Mouse (Mus musculus) embryo, embryonic 10.5 days (tissue): ENCODE measurements around the gene Dlk1.
"Not testable (repeated sequence)": the region's sequence is repeated elsewhere in the genome, so short reads cannot be mapped to it uniquely, and the experiment has no call there.

ENCODE experiments used
- DNase-seq: peaks from one replicate; pipeline ENCODE4 v3.0.0-alpha.2; 2015; ENCODE audit warnings: low spot score

Dlk1 gene

DNA sequence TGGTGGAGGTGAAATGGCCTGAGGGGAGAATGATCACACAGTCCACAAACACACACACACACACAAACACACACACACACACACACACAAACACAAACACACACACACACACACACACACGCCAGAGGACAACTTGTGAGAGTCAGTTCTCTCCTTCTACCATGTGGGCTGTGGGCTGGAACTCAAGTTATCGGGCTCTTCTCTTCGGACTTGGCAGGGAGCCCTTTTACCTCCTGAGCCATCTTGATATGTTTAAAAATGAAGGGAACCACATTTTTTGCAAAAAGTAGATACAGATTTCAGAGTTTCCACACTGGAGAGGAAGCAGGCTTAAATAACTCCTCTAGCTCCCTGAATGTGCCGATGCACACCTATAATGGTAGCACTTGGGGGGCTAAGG, 22.9 kb downstream of the Dlk1 start:
- DNase-seq, result no peak

DNA sequence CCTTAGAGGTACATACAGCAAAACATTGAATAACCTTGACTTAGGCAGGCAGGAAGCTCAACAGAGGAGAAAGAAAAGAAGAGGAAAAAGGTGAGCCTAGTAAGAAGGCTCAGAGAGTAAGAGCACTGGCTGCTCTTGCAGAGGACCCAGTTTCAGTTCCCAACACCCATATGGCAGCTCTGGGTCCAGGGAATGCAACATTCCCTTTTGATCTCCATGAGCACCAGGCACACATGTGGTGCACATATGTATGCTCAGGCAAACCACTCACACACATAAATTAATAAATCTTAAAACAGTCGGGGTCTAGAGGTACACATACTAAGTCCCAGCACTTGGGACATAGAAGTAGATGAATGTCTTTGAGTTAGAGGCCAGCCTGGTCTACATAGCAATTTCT, 33.9 kb downstream of the Dlk1 start:
- DNase-seq, result not testable (repeated sequence)

DNA sequence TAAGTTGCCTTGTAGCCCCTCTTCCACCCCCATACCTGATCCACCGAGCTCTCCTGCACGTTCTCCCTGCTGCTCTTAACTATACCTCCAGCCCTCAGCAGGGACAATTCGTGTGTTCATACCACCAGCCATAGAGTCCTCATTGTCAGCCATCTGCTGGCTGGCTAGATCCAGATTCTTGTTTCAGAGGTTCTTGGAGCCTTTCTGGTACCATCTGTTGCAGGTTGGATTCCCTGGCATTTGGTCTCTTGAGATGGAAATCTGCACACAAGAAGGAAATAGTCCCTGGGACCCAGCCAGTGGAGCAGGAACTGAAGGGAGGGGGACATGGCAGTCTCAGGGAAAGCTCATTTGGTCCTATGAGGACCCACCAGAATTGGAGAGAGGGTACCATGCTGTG, 39.1 kb downstream of the Dlk1 start:
- no peak for DNase-seq

DNA sequence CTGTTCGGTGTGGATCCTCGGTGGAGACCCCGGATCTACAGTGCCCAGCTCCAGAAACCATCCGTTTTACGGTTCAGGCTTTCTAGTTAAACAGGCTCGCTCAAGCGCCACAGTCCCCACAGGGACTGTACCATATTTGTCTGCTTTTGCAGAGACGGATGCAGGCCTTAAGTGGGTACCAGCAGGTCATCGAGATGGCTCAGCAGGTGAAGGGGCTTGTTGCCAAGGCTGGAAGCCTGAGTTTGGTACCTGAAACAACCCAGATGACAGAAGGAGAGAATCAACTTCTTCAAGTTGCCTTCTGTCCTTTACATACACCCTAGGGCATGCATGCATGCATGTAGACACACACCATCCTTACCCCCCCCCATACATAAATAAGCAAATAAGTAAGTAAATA, 40.8 kb downstream of the Dlk1 start:
- DNase-seq, result no peak

DNA sequence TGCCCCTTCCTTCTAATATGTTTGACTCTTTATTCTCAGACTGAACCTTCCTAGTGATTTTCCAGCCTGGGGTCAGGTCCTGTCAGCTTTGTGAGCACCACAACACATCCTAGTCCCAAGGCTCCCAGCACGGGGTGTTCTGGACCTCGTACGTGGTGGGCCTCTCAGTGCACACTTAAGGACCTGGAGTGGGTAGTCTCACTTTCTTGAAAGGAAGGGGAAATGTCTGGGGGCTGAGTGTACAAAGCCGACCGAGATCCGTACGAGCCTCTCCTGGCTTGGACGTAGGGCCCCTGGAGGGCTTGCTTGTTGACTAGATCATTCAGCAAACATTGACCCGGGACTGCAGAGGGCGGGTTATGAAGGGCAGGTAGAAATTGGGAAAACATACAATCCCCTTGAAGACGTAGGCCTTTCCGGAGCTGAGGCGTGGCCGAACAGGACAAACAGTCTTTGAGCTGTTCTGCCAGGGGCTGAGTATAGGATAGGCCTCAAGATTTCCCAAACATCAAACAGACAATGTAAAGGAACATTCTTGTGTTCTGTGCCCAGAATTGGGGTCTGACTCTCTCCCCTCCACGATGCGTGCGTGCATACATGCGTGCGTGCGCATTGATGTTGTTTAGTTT, 42.5 kb downstream of the Dlk1 start:
- DNase-seq, result no peak

DNA sequence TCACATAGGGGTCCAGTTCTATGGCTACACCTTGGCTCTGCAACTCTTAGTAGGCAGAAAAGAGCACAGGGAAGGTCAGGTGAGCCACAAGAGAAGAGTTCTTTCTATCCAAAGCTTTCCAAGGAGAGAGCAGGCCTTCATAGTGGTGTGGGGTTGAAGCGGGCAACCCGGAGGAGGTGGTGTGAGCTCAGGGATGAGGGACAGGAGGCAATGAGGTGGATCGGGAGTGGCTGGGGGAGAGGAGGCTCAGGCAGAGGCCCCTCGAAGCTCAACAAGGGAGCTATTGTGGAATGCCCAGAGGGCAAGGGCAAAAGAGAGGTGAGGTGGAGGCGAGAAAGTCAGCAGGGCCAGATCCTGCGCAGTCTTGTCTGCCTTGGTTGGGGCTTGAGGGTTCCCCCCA, 43.8 kb downstream of the Dlk1 start:
- DNase-seq, result no peak

DNA sequence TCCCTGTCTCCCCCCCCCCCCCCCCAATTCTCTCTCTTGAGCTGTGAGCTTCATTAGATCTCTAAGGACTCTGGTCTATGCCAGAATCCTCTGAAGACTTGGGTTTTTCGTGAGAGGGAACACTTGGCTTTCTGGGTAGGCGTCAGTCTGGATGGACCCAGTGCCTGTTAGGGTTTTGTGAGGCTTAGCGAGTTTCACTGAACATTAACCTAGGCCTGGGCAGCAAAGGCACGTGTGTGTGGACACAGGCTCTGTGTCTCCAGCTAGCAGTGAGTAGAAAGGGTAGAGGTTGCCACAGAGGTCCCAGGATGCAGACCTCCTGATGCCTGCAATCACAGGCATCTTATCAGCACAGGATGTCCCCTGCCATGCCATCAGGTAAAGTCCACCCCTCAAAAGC, 48.4 kb downstream of the Dlk1 start:
- no peak for DNase-seq

DNA sequence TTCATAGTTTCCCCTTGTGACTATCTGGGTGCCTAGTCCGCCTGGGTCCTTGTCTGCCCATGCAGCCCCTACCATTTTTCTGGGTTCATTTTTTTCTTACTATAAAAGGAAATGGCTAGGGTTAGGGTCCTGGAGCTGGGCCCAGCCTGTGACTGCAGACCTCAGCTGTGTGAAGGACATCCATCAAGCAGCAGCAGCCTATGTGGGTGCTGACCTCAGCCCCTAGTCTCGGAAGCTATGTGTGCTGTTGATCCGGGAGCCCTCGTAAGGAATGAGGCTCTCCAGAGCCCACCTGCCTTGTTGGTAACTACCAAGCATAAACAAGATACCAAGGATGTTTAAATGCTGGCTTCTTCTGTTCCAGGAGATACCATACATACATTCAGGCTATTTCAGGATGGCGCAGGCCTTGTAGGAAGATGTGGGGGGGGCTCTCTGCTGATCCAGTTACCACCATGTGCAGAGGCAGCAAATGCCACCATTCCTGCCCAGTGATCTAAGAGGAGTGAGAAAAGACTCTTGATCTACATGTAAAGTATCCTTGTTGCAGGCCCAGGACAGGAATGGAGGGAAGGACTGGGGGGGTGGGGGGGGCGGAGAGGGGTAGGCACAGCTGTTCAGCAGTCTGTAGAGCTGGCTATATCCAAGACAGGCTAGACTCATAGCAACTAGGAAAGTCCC, 49.9 kb downstream of the Dlk1 start:
- no peak for DNase-seq

DNA sequence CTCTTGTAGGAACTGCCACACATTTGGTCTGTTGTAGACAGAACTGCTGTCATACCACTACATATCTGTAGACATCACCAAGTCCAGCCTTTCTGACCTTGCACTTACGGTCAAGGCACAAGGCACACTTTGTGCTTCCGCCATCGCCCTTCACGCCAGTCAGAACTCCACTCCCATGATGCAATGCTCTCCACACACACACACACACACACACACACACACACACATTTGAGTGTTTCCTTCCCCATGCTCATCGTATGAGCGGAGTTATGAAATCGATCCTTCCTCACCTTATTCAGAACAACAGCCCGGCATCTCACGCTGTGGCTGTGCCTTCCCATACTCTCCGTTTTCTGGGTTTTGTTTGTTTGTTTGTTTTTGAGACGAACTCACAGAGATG, 55.1 kb downstream of the Dlk1 start:
- DNase-seq, result no peak

DNA sequence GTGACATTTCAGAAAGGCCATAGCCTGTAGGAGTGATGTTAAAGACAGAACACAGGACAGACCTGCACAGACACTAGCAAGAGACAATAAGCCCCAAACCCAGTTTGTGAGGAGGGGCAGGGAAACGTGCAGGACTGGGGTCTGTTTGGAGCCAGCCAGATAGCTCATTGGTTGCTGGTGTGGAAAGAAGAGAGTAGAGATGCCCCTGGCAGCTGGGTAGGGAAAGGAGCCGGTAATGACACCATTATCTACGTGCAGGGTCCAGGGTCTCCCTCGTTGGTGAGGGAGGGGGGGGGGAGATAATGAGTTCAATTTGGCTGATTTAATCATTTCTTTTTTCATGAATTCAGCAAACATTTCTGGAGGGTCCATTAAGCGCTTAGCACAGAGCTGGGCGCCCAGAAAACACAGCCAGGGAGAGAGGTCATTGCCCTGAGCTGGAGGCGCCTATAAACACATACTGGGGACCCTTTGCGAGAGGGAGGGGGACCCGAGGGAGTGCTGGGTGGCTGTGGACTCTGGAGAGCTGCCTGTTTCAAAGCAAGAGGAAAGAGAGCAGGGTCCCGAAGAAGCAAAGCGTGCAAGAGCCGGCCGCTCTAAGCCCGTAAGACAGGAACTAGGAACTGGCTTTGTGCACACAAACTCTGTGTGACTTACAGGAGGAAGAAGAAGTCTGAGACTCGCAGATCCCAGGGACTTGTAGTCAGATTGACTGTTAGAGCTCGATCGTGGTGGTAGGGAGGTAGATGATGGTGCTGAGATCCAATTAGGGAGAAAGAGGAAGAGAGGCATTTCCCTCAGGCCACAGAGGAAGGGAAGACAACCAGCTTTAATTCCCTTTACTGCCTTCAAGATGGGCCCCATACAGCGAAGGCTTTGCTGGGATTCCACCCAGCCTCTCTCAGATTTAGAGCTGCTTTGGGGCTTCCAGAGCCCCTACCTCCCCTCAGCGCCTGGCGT, 56.2 kb downstream of the Dlk1 start:
- DNase-seq, result no peak

DNA sequence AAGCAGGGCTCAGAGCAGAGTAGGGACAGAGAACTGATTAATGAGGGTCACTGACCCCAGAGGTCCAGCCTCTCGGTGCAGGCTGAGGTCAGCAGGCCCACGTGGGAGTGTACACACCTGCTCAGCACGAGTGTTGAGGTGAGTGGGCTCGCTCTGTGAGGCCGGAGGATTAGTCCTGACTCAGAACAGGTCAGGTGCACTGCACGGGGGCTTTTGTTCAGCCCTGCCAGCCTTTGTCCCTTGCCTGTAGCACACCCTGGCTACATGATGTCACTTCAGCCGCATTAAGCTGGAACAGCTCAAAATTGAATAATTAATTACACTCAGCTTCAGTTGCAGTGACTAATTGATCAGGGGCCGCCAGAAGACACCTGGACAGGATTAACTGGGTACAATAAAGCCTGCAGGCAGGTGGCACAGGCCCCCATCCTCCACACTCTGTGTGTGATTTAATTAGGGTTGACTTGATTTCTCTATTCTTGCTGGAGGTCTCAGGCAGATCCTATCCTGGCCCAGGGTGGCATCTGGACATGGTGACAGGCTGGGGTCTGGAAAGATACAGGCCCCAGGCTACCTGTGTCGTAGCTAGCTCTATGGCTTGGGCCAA, 57.0 kb downstream of the Dlk1 start:
- peak; percentile 68 for DNase-seq

DNA sequence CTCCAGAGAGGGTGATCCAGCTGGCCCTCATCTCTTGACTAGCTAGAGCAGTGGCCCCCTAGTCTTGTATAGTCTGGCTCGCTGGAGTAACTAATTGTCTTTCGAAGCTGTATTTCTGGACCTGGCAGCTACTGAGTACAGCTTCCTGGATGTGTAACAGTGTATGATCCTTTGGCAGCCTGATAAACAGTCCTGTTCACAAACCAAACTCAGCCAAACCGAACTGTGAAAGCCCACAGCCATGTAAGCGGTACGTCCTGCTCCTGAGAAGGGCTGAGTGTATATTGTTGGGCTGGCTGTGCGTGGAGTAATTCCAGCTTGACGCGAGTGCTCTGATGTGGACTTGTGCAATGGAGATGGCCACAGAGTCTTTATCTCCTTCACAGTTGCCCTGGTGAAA, 57.6 kb downstream of the Dlk1 start:
- DNase-seq, result no peak

DNA sequence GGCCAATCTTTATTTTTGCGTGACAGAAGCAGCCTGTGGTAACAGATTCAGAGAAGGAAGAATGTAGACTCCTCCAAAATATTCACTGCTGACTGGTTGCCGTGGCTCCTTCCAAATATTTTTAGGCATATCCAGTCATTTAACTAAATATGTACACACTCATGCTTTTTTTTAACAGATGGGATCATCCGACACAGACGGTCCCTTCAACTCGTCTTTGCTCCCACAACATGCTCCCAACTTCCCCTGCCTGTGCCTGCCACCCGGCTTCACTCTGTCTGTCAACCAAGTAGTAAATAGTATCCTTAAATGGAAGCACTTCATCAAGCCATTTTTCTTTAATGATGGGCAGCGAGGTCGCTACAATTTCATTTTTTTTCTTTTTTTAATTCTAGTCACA, 58.8 kb downstream of the Dlk1 start:
- no peak for DNase-seq

DNA sequence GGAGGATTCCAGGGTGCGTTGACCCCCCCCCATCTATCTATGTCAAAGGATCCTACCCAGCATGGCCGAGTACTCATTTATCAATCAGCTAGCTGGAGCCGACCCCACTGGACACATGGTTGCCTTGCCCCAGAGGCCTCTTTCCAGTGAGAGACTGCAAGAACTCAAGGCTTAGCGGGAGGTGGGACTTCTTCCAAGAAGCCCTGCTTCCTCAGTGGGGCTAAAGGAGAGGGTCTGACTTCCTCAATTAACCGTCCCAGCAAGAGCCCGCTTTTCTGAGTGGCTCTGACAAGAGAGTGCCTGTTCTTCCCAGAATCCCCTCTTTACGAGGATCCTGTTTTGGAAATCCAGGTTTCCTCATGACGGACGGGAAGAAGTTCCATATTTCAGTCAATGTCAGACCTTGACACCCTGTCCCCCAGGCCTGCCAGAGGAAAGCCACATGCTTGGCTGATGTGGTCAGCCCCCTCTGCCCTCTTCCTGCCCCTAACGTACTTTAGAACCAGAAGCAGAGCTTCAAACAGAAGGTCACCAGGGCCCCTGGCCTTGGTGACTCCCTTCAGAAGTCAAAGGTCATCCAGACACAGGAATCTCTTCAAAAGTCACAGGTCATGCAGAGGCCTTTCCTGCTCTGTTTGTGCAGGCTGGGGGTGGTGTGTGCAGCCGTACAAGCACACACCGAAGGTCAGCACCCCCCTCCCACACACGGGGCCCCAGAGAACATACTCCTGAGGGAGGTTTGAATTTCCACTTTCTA, 59.7 kb downstream of the Dlk1 start:
- peak; percentile 76 for DNase-seq
